Mouse (Mus musculus) left cerebral cortex, adult 8-10 months (tissue): ENCODE measurements around the gene Btg2. TPM values are rescaled to one million over a fixed set of nuclear protein-coding genes. Genes with fewer than 3 reads are reported as not detected.

Source experiments
- DNase-seq, 2 experiments: peaks; one replicate each; pipeline ENCODE4 v3.0.0; 2022; ENCODE audit warnings: low spot score in 2 of 2
- total RNA-seq, 4 experiments: library from RNA; stranded (reverse); gene quantifications; 2 replicates each; pipeline ENCODE4 v1.2.4; 2022

The Btg2 gene
- total RNA-seq, 4 experiments from 2014 or later, result 11.3 to 21.4 (median 12.1) TPM

DNA sequence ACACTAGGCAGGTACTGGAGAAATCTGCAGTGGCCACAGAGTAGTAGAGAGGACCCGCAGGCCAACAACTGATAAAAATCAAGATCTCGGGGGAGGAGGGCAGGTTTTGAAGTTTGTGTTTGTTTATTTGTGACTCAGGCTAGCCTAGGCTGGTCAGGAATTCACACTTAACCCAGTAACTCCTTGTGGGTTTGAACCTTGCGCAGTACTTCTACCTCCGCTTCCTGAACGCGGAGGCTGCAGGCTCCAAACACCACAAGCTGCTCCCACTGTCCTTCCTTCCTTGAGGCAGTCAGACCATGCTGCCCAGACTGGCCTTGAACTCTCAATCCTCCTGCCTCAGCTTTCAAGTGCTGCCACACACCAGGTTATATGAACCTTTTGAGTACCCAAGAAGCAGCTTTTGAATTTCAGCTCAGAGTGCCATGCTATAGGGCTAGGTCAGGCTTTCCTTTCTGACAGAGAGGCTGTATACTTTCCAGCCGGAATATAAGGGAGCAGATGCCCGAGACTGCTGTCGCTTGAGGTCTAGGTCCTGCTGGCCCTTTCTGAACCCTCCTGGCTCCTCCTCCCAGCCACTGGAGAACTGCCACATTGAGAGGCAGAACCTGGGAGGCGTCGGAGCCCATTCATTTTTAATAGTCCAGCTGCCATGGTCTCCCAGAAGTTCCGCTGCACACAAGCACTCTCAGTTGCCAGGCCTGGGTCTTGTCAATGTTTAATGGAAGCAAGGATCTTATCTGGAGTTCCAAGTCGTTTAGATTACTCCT is 19.2 kb upstream of the Btg2 start:
- no peak for DNase-seq

DNA sequence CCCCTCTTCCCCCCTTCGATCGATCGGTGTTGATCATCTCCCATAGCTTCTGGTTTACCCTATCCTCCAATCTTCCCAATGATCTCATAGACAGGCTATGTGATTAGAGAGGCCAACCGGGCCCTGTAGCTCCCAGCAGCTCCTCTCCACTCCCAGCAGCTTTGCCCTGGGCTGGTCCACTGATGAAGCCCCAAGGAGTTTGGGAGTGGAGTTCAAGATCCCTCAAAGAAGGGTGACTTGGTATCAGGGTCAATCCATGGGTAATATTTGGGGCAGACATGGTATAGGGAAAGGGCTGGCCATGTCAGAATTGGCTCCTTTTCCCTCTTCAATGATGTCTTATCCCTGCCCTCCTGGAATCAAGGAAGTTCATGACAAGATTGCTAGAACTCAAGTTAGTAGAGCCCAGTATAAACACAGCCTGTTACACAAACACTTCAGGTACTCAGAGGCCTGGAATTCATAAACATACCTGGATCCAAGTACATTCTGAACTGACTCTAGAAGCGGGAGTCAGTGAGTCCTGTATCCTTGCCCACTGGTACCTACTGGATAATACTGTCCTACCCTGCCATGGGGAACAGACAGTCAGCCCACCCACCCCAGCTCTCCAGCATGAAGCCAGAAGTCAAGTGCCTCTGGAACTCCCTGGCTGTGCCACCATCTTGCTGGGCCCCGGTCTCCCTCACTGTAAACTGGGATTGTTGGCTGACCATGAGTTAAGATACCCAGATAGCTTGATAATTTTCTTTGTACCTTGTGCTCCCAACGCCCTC is 18.3 kb upstream of the Btg2 start:
- no peak for DNase-seq

DNA sequence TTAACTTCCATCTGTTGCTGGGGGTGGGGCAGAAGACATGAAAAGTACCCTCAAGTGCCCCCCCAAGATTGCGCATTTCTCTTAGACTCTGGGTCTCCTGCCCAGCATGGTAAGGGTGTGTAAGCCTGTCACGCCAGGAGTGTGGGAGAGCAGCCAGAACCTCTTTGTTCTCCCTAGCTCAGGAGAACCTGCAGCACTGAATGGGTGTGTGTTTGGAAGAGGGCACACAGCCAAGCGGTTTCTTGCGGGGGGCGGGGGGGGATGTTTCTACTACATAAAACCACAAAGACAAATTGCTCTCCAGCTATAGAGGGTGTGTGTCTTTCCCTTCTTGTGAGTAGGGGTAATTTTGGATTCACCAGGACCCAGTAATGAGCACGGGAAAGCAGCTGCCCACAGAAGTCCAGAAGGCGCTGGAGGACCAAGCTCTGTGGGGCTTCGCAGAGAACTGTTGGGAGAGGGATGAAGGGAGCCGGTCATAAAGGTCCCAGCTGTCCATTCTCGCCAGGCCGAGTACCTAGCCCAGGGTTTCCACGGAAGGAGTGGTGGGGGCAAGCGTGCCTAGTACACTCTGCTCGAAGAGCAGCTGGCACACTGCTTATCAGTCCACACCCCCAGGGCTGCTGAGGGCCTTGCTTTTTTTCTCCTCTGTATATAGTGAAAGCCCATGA is 17.5 kb upstream of the Btg2 start:
- DNase-seq, result no peak

DNA sequence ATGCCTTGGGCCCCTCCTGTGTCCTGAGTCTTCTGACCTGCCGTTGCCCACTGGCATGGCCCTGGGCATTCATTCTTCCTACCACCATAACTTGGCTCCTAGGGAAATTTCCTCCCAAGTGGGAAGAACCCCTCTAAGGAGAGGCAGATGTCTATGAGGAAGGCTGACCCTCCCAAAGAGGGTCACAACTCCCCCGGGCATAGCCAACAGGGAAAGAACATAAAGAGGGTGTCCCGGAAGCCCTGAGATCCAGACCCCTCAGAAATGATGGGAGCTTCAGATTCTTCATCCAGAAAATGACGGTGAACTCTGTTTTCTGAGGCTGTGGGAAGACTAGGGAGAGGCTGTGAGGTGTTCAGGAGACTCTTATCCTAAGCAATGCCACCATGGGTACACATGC is 16.8 kb upstream of the Btg2 start:
- no peak for DNase-seq

DNA sequence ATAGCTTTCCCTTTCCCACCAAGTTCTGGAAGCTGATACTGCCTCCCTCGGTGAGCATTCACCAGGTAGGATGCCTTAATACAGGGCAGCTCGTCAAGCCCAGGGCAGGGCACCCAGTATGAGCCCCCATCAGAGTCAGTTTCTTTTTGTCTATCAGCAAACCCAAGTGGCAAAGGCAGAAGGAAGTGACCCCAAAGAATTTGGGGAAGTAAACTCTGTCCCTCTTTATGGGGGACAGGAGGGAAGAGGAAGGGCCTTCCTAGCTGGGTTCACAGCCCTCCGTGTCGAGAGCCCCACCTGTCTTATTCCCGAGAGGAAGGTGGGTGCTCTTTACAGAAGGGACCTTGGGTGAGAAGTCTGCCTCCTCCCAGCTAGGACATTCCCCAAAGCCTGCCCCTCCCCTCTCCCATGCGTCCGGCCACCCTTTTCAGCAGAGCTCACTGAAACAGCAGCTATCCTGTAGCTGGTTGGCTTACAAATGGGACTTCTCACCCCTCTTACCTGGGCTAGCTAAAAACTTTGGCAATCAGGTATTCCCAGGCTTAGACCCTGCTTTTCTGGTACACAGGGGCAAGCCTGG is 16.2 kb upstream of the Btg2 start:
- no peak for DNase-seq

DNA sequence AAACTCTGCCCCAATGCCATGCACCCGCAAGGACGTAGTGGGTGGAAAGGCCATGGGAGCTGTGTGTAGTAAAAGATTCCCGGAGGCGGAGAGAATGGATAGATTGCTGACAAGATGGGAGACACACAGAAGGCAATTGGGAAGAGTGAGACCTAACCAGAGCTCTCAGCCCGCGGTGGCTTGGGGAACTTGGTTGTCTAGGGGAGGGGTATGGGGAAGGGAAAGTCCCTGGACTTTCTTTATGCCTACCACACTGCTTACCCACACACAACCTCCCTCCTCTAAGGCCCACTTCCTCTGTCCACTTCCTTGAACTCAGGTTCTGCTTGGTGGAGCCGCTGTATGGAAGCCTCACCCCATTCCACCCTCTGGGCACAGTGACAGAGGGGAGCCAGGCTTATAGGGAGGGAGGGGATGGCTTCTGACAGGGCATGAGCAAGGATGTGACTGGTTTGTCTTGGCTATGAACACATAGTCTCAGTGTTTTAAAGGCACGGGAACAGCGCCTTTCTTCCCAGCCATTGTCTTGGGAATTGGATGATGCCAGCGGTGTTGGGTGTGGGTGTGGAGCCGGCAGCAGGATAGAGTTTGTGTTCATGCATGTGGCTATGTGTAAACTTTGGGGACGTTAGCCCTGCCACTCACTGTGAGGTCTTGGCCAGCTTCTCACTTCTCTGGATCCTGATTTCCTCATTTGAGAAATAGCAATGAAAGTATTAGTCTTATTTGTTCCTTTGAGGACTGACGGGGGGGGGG is 15.0 kb upstream of the Btg2 start:
- no peak for DNase-seq

DNA sequence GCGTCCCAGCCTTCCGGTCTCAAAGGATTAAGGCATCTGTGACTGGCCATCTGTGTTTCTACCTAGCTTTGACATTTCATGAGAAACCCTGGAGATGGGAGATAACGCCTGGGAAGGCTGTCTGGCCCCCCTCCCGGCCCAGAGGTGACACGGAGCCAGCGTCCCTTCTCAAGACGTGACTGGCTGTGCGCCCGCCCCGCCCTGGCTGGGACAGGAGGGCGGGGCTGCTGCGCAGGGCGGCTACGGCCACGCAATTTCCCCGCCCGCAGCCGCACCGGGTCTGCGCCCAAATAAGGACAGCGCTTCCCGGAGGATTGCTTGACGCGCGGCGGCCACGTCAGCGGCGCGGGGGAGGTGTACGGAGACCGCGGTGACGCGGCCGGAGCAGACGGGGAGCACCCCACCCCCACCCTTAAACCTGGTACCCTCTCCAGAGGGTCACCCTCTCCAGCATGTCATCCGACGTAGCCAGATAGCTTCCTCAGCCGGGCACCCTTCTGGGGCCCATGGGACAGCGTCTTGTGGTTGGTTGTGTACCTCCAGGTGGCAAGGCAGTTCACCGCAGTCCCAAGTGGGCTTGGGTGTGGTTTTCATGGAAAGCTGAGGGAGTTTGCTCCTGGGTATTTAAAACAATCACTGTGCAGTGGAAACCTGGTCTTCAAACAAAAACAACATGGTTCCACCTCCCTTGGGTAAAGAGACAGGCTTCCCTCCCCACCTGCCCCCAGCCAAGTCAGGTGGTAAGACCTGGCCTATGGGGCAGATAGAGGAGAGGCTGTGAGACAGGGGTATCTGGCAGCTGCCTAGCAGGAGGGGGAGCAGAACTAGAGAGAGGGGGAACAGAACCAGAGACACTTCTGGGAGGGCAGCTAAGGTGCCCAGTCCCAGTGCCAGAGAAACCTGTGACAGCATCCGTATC is 14.2 kb upstream of the Btg2 start:
- DNase-seq, result peak; percentile 73 to 89

DNA sequence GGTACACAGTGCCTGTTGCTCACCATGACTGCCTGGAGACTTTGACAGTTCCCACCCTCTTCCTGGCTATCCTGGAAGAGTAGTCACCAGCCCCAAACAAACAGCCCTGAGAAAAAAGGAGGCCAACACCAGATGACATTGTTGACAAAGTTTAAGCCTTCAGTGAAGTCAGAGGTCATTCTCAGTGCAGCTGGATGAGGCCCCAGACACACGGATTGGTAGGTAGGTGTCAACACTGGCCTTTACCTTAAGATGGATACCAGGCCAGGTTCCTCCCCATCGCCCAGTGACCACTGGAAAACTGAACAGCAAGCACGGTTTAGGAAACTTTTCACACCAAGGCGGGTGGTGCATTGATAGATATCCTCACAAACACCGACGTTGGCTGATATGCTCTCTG is 13.4 kb upstream of the Btg2 start:
- no peak for DNase-seq

DNA sequence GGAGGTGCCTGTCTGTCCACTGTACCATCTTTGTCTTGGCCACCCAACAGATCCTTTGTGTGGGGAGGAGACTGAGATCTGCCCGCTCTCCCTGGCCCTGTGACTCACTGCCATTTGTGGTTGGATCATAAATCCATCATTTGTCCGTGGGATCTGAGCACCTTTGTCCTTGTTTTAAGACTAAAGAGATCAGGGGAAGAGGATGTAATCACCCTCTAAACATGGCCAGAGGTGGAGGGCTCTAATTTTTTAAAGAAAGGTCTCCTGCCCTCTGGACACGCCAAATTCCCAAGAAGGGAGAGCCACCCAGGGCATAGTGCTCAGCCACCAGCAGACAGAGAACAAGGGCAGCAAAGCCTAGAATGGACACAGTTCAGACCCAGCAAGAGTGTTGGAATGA is 12.9 kb upstream of the Btg2 start:
- DNase-seq, result no peak

DNA sequence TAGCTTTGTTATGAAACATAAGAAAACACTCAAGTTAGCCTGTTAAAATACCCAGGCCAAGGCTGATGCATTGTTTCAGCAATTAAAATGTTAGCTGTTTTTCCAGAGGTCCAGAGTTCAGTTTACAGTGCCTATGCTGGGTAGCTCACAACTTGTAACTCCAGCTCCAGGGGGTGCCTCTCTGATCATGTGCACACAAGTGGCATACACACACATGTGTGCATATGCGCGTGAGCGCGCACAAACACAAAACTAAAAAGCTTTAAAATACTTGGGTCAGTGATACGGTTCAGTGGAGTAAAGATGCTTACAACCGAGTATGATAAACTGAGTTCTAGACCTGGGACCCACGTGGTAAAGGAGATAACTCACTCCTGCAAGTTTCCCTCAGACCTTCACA is 10.2 kb upstream of the Btg2 start:
- no peak for DNase-seq

DNA sequence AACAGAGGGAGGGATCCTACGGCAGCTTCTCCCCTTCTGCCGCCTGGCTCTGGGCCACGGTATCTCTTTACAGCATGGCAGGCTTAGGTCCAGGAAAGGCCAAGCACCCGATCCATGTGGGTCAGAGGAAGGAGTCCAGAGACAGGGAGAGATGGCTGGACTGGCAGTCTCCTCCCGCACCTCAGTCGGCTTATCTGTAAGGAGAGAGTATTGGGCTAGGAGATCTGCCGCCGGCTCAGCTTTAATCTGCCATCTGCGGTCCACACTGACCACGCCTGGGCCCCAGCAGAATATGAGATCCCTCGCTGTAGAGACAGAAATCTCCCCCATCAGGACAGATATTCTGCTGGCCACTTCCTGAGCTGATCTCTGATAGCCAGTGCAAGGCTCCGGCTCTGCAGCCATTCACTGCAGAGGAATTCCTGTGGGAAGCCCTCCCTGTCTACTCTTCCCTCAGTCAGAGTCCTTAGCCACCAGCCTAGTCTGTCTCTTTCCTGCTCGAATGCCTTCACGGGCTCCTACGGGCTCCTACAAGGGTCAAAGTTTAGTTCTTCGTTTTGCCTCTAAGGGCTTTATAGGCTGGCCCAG is 8.0 kb upstream of the Btg2 start:
- no peak for DNase-seq

DNA sequence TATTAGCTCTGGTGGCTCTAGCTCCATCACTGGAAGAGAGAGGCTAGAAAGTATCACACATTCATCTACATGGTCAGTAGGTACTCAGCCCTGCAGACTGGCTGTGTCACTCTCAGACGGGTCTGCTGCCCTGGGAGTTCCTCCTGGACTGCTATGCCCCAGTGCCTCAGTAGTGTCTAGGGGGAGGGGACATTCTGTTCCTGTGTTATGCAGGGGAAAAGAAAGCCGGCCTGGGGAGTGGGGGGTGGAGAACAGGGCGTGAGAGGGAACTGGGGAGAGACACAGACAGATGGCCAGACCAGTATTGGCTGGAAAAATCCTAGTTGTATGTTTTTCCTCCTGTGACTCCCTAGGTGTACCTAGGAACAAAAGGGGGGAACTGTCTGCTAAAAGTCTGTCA is 7.1 kb upstream of the Btg2 start:
- no peak for DNase-seq

DNA sequence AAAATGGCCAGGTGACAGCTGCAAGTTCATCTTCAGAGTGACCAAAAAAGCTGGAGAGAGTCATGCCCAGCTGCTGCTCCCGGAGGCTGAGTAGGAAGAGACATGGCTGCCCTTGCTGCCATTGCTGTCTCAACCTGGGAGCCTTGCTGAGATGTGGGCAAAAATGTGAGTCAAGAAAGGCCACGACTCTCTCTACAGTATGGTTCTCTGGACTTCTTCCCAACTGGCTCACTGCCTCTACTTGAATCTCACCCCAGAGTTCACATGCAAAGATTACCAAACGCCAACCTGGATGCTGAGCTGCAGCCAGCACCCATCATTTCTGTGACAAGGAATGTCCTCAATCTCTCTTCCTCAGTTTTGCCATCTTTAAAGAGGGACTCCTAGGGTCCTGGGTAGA is 5.2 kb upstream of the Btg2 start:
- no peak for DNase-seq

DNA sequence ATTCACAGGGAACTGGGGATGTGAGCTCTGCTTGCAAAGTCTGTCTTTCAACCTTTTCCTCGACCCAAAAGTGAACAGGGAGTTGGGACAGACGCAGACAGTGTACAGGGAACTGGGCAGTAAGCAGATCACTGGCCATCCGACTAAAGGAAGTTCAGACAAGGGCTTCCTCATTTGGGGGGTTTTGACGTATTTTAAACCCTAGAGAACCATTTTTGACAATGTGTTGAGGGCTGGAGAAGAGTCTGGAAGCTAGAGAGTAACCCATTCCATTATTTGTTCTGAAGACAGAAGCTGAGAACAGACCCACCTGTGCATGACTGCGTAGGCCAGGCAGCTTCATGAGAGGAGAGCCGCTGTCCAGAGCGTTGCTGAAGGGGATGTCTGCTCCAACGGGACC is 4.8 kb upstream of the Btg2 start:
- DNase-seq, result no peak

DNA sequence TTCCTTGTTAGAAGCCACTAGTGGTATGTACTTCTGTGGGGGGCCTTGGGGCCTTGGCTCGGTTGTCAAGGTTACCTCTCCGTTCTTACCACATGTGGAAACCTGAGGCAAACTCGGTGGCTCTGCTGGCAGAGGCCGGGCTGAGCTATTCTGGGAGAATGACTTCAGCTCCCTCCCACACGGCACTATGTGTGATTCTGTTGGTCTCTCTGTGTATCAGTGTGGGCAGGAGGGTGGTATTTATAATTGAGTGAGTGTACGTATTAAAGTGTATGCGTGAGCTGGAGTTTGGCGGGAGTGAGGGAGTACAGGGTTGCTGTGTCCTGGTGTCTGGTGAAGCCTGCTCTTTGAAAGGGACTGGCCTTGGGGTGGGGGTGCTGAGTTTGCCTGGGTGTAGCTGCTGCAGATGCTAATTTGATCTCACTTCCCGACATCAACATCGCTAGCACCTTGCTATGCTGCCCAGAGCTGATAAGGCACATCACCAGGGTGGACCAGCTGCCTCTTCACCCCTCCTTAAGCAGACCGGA is 4.1 kb upstream of the Btg2 start:
- DNase-seq, result peak in 1 of 2 experiments; percentile 92

DNA sequence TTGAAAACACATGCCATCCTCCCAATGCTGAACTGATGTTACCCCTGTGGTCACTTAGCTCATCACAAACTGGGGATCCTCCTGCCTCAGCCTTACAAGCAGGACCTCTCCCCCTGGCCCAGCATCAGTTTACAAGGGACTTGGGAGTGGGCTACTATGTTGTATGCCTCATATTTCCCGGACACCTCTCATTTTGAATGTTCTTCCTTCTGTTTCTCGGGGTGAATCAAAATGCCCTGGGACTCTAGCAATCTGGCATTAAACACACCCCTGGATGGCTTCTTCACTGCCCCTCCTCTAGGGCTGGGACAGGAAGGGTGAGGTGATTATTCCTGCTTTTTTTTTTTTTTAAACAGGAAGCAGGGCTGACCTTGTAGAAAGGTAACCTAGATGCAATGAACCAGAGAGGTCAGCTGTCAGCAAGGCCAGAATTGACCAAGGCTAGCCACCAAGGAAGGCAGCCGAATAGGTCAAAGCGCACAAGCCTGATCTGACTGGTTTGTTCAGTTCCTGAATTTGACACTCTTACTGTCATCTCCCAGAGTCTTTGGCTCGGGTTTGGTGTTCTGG is 2.0 kb upstream of the Btg2 start:
- DNase-seq, result no peak

DNA sequence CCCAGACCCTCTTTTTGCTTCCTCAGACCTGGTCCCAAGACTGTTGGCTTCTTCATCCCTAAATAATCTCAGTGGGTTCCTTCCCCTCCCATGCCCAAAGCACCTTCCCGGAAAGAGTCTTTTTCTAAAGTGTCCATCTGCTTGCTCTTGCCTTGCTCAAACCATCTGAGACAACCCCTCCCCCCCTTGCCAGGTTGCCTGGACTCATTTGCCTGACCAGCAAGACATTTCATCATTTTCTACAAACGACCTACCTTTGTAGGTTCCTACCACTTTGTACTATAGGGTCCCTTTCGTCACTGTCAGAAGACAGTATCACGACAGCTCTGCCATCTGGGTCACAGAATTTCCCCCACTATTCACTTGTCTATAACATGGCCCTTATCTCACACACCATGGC is 1.5 kb upstream of the Btg2 start:
- no peak for DNase-seq

DNA sequence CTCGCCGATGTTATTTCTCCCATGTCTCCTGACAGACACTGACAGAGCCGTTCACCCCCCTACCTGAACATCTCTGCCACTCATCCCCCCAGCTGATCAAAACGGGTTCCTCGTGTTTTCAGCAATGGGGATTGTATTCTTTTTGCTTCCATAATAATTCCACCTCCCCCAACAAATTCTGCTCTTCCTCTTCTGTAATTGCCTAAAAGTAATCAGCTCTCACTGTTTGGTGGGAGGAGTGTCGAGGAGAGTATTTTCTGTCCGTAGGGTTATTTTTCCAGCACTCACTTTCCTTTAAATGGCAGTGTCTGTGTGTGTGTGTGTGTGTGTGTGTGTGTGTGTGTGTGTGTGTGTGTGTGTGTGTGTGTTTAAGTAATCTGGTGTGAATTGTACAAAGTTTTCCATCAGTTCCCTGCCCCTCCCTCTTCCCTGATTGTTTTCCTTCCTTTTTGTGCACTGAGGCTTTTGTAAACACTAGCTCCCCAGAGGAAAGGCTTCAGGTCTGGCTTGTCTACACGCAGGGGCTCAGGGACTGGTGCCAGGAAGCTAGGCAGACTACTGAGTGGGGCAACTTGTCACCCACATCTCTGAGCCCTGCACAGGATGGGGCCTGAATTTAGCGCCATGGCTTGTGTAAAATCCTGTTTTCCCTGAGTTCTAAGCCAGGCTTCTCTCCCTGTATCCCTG is 700 bp upstream of the Btg2 start:
- DNase-seq, result no peak
